Mouse (Mus musculus): ENCODE measurements at regions not wholly inside any gene's neighbourhood (a gene's known extent, or its start where the extent isn't known, plus 50 kb on each side); places are given as distances from the start of the nearest gene placed in this dataset.

GRCm38 (mm10) chr5:64462411-64462810 lies 306.3 kb downstream of the Tbc1d1 start:
- WGBS (ENCODE audit: insufficient replicate concordance) = 59% methylated on average over 3 of the region's 3 CpGs
- H3K4me1 ChIP-seq (replicated peaks) = peaks cover 5% of the 10 kb centered on the region
- no peaks in the 10 kb centered on the region for H3K36me3 ChIP-seq (replicated peaks)
- no peaks in the 10 kb centered on the region for H3K9me3 ChIP-seq (replicated peaks)
- H3K27me3 ChIP-seq = peaks cover 34% of the 10 kb centered on the region
- H3K4me3 ChIP-seq (replicated peaks) = no peak overlapping the region
- no peak overlapping the region for H3K4me2 ChIP-seq
- no peak overlapping the region for H3K27ac ChIP-seq (replicated peaks)
- H3K9ac ChIP-seq = no peak overlapping the region
- ATAC-seq (ENCODE audit: insufficient read depth) = no peak

DNA sequence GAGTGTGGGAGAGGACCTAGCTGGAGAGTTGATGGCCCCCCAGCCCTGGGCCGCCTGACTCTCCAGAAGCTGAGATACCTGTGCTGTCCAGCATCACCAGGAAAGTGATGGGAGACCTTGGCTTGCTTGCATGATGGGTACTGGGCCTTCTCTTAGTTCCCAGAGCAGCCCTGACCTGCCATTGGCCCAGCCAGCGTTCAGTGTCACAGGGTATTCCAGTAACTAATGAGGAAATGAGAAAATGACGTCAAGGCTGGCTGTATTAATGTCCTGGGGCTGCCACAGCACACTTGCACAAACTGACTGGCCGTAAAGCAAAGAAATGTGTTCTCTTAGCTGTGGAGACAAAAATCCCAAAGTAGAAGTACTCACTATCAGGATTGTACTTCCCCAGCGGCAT lies 307.5 kb downstream of the Tbc1d1 start:
- H3K27ac ChIP-seq (replicated peaks) = no peak overlapping the region
- H3K27me3 ChIP-seq = peaks cover 34% of the 10 kb centered on the region
- no peak overlapping the region for H3K9ac ChIP-seq
- no peak overlapping the region for H3K4me2 ChIP-seq
- H3K36me3 ChIP-seq (replicated peaks) = no peaks in the 10 kb centered on the region
- H3K9me3 ChIP-seq (replicated peaks) = no peaks in the 10 kb centered on the region
- H3K4me1 ChIP-seq (replicated peaks) = peaks cover 5% of the 10 kb centered on the region
- no peak overlapping the region for H3K4me3 ChIP-seq (replicated peaks)
- 59% methylated on average over 5 of the region's 5 CpGs for WGBS (ENCODE audit: insufficient replicate concordance)
- no peak for ATAC-seq (ENCODE audit: insufficient read depth)

DNA sequence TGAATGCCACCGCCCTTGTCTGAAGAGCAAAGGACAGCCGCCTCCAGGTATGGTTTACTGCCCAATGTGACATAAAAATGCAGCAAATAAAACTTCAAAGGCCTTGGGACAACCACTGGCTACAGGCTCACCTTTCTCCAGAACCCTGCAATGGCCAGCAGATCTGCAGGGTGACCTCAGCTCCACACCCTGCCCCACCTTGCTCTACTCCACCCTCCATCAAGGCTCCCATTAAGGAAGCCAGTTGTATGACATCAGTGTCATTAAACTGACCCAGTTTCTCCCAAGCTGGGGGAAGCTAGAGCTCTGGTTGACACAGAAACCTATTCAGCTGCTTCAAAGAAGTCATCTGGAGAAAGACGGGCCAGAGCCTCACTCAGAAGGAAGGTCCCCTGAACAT lies 310.2 kb downstream of the Tbc1d1 start:
- H3K4me1 ChIP-seq (replicated peaks) = peaks cover 5% of the 10 kb centered on the region
- H3K9me3 ChIP-seq (replicated peaks) = no peaks in the 10 kb centered on the region
- WGBS (ENCODE audit: insufficient replicate concordance) = 75% methylated on average over 3 of the region's 3 CpGs
- no peak overlapping the region for H3K4me3 ChIP-seq (replicated peaks)
- no peak overlapping the region for H3K9ac ChIP-seq
- ATAC-seq (ENCODE audit: insufficient read depth) = no peak
- H3K27ac ChIP-seq (replicated peaks) = no peak overlapping the region
- no peaks in the 10 kb centered on the region for H3K36me3 ChIP-seq (replicated peaks)
- peaks cover 25% of the 10 kb centered on the region for H3K27me3 ChIP-seq
- no peak overlapping the region for H3K4me2 ChIP-seq

DNA sequence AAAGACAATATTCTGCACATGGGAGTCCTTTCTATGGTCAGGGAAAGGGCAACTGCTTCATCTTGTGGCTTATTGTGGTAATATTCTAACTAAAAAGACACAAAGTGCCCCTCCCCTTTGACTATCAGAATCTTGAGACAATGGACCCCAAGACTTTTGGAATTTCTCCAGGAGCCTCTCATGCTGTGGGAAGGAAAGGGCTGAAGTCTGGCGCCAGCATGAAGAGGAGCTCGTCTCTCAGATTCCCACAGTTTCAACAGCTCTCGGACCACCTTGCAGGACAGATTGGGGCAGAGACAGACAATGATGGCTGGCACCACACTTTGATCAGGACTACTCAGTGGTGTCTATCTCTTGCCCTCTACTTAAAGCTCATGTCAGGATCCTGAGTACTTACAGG lies 311.8 kb downstream of the Tbc1d1 start:
- Histone ChIP-seq H3K27me3 (peaks cover 20% of the 10 kb centered on the region), H3K9ac (no peak overlapping the region), H3K9me3 (replicated peaks) (no peaks in the 10 kb centered on the region), H3K4me1 (replicated peaks) (peaks cover 5% of the 10 kb centered on the region), H3K36me3 (replicated peaks) (no peaks in the 10 kb centered on the region), H3K4me3 (replicated peaks) (no peak overlapping the region), H3K4me2 (no peak overlapping the region), H3K27ac (replicated peaks) (no peak overlapping the region)
- 69% methylated on average over 3 of the region's 3 CpGs for WGBS (ENCODE audit: insufficient replicate concordance)
- ATAC-seq (ENCODE audit: insufficient read depth) = no peak

DNA sequence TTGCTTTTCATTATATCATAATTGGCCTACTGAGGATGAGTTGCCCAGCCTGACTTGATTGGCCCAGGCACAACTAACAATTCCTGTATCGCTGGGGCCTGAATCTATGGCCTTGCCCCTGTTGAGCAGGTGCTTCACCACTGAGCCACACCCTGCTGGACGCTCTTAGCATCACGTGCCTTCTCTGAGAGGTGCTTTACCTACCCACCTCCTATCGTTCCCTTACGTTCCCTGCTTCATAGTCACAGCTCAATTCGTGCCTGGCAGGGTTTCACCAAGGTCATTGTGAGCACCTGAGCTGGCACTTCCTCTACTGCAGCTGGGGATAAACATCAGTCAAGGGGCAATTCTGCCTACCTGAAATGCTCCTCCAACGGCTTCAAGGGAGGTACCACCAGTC lies 312.2 kb downstream of the Tbc1d1 start:
- Histone ChIP-seq H3K27ac (replicated peaks) (no peak overlapping the region), H3K4me1 (replicated peaks) (peaks cover 5% of the 10 kb centered on the region), H3K36me3 (replicated peaks) (no peaks in the 10 kb centered on the region), H3K4me3 (replicated peaks) (no peak overlapping the region), H3K4me2 (no peak overlapping the region), H3K9ac (no peak overlapping the region), H3K27me3 (peaks cover 20% of the 10 kb centered on the region), H3K9me3 (replicated peaks) (no peaks in the 10 kb centered on the region)
- 71% methylated on average over 7 of the region's 7 CpGs for WGBS (ENCODE audit: insufficient replicate concordance)
- ATAC-seq (ENCODE audit: insufficient read depth) = no peak

- no peaks in the 10 kb centered on the region for H3K9me3 ChIP-seq (replicated peaks)
- no peak overlapping the region for H3K27ac ChIP-seq (replicated peaks)
- H3K36me3 ChIP-seq (replicated peaks) = no peaks in the 10 kb centered on the region
- H3K4me3 ChIP-seq (replicated peaks) = no peak overlapping the region
- H3K27me3 ChIP-seq = no peaks in the 10 kb centered on the region
- H3K4me1 ChIP-seq (replicated peaks) = no peaks in the 10 kb centered on the region
- WGBS (ENCODE audit: insufficient replicate concordance) = 24% methylated on average over 3 of the region's 3 CpGs
- H3K4me2 ChIP-seq = no peak overlapping the region
- ATAC-seq (ENCODE audit: insufficient read depth) = no peak
- H3K9ac ChIP-seq = no peak overlapping the region
Measured at GRCm38 (mm10) chr5:64472008-64472407, 315.9 kb downstream of the Tbc1d1 start.

DNA sequence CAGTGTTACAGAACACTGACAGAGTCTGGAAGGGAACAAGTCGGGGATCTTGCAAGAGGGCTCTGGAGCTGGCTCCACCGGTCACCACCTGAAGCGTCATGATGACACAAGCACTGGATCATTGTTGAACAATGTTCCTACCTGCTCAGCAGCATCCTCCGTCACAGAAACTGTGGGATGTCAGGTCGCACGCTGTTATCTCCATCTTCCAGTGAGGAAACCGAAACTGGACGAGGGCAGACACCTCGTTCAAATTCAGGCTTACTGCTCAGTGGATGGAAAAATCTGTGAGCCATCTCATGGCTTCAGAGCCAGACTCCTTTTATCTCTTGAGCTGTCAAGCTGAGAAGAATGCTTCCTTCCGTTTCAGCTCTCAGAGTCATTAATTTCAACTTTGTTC lies 316.3 kb downstream of the Tbc1d1 start:
- Histone ChIP-seq H3K4me3 (replicated peaks) (no peak overlapping the region), H3K36me3 (replicated peaks) (no peaks in the 10 kb centered on the region), H3K4me2 (no peak overlapping the region), H3K27me3 (no peaks in the 10 kb centered on the region), H3K4me1 (replicated peaks) (no peaks in the 10 kb centered on the region), H3K27ac (replicated peaks) (no peak overlapping the region), H3K9me3 (replicated peaks) (no peaks in the 10 kb centered on the region), H3K9ac (no peak overlapping the region)
- no peak for ATAC-seq (ENCODE audit: insufficient read depth)
- 56% methylated on average over 10 of the region's 10 CpGs for WGBS (ENCODE audit: insufficient replicate concordance)

DNA sequence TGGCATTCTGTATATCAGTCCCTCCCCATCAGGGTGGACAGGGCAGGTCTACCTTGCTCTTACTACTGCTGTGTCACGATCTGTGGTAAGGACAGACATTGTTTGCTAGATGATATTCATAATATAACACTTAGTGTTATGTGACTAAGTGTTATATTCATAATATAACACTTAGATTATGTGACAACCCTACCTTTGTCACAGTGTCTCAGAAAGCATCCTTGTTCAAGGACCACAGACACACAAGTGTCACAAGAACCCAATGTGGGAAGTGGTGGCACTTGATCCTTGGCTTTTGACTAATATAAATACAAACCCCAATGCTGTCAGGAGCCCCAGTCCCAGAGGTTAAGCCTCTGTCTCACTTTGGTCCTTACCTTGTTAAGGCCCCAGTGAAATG lies 318.8 kb downstream of the Tbc1d1 start:
- Histone ChIP-seq H3K9me3 (replicated peaks) (no peaks in the 10 kb centered on the region), H3K27me3 (no peaks in the 10 kb centered on the region), H3K4me2 (no peak overlapping the region), H3K27ac (replicated peaks) (no peak overlapping the region), H3K9ac (no peak overlapping the region), H3K4me3 (replicated peaks) (no peak overlapping the region), H3K4me1 (replicated peaks) (no peaks in the 10 kb centered on the region), H3K36me3 (replicated peaks) (no peaks in the 10 kb centered on the region)
- 61% methylated on average over 1 of the region's 1 CpGs for WGBS (ENCODE audit: insufficient replicate concordance)
- ATAC-seq (ENCODE audit: insufficient read depth) = no peak

DNA sequence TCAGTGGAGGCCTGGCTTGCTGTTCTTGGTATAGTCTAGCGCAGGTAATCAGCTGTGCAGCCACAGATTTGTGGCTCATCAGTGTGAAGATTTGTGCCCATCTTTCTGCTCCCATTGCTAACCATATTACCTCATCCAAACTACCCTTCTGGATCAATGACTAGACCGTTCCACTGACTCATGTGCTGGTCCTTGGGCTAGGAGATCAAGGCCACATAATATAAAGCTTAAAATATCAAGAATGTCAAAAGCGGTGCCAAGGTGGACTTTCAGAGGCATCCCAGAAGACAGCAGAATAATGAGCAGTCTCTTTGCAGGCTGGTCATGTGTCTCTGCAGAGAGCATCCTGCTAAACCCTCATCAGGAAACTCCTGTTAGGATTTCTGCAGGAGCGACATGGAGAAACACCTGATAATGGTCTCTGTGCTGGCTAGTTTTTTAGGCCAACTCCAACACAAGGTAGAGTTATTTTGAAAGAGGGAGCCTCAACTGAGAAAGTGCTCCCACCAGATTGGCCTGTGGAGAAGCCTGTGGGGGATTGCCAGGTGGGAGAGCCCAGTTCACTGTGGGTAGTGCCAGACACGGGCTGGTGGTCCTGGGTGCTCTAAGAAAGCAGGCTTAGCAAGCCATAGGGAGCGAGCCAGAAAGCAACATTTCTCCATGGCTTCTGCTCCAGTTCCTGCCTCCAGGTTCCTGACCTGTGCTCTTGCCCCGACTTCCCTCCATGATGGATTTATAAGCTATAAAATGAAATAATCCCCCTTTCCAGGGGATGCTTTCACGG lies 319.8 kb downstream of the Tbc1d1 start:
- H3K36me3 ChIP-seq (replicated peaks) = no peaks in the 10 kb centered on the region
- H3K4me1 ChIP-seq (replicated peaks) = no peaks in the 10 kb centered on the region
- 62% methylated on average over 8 of the region's 8 CpGs for WGBS (ENCODE audit: insufficient replicate concordance)
- no peak overlapping the region for H3K27ac ChIP-seq (replicated peaks)
- no peak overlapping the region for H3K4me3 ChIP-seq (replicated peaks)
- no peaks in the 10 kb centered on the region; the same call in 1 of the 2 replicates for H3K27me3 ChIP-seq
- no peak overlapping the region for H3K9ac ChIP-seq
- H3K9me3 ChIP-seq (replicated peaks) = no peaks in the 10 kb centered on the region
- ATAC-seq (ENCODE audit: insufficient read depth) = no peak
- H3K4me2 ChIP-seq = no peak overlapping the region

GRCm38 (mm10) chr5:64476641-64477369 lies 320.7 kb downstream of the Tbc1d1 start:
- Histone ChIP-seq H3K9ac (no peak overlapping the region), H3K4me3 (replicated peaks) (no peak overlapping the region), H3K27ac (replicated peaks) (no peak overlapping the region), H3K9me3 (replicated peaks) (no peaks in the 10 kb centered on the region), H3K36me3 (replicated peaks) (no peaks in the 10 kb centered on the region), H3K4me2 (no peak overlapping the region), H3K4me1 (replicated peaks) (no peaks in the 10 kb centered on the region), H3K27me3 (no peaks in the 10 kb centered on the region; the same call in 1 of the 2 replicates)
- ATAC-seq (ENCODE audit: insufficient read depth) = no peak
- WGBS (ENCODE audit: insufficient replicate concordance) = 67% methylated on average over 11 of the region's 11 CpGs

- Histone ChIP-seq H3K4me2 (no peak overlapping the region), H3K9me3 (replicated peaks) (no peaks in the 10 kb centered on the region), H3K36me3 (replicated peaks) (no peaks in the 10 kb centered on the region), H3K27ac (replicated peaks) (no peak overlapping the region), H3K9ac (no peak overlapping the region), H3K4me3 (replicated peaks) (no peak overlapping the region), H3K4me1 (replicated peaks) (no peaks in the 10 kb centered on the region), H3K27me3 (no peaks in the 10 kb centered on the region; the same call in 1 of the 2 replicates)
- WGBS (ENCODE audit: insufficient replicate concordance) = 74% methylated on average over 13 of the region's 13 CpGs
- ATAC-seq (ENCODE audit: insufficient read depth) = no peak
Measured at GRCm38 (mm10) chr5:64478143-64478542, 322.0 kb downstream of the Tbc1d1 start.

All from liver, embryonic 15.5 days (tissue).